Mouse (Mus musculus): ENCODE results near the gene Tmem56.

DNA sequence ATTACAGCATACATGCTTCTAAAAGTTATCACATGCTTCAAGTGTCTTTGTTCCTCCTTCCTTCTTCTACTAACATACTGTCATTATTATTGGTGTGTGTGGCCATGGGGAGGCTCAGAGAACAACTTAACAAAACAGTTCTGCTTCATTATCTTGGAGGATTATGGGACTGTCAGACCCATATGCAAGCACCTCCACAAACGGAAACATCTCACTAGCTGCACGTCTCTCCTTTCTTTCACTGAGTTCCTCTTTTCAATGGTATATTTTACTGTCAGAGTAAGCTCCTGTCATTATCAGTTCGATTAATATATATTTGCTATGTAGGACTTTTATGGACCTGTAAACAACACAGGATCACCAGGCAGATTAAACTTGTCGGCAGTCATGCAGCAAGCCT, 122.5 kb downstream of the Tmem56 start:
- TF ChIP-seq GATA1 (IDR thresholded peaks at IDR 0.05; ENCODE audit: low read length) (no peak), TAL1 (IDR thresholded peaks at IDR 0.05; ENCODE audit: low read length) (no peak)
